Mouse (Mus musculus): Measurements from ENCODE around the gene Dcp1a. TPM values are rescaled to one million over a fixed set of nuclear protein-coding genes. Genes with fewer than 3 reads are reported as not detected.

Gene Dcp1a
- polyA plus RNA-seq, 1 experiment: 22.5 TPM

DNA sequence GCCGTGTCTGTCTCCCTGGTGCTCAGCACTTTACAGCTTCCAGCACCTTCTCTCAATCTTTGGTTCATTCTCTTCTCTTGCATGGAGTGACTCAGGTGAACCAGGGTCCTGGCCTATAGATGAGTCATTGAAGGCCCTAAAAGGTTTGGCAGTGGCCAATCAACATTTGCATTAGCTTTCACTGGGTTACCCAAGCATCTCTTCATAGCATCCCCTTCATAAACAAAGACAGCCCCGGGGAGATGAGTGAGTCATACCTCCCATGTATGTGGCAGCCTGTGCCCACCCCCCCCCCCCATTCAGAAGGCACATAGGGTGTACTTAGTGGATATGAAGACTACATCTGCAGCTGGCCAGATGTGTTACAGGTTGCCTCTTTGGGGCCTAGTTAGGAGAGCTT is 77.3 kb downstream of the Dcp1a start:
- no peak for DNase-seq (ENCODE audit: low read depth, low spot score)
- 41% methylated on average over 2 of the region's 2 CpGs for WGBS

DNA sequence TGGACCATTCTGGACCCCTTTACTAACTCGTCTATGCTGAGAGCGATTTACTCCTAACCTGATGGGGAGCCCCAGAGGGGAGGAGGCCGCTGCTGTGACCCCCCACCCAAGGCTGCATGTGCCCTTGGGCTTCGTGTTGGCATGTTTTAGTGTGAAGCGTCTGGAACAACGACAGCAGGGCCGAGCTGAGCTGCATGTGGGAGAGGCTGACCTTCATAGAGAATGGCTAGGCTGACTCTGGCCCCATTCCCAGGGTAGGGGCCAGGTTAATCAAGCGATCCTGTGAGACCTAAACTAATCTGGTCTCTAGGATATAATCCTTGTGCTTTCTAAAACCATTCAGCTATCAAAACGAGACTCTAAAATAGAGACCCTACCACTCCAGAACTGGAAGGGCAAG is 78.4 kb downstream of the Dcp1a start:
- 47% methylated on average over 9 of the region's 9 CpGs for WGBS

DNA sequence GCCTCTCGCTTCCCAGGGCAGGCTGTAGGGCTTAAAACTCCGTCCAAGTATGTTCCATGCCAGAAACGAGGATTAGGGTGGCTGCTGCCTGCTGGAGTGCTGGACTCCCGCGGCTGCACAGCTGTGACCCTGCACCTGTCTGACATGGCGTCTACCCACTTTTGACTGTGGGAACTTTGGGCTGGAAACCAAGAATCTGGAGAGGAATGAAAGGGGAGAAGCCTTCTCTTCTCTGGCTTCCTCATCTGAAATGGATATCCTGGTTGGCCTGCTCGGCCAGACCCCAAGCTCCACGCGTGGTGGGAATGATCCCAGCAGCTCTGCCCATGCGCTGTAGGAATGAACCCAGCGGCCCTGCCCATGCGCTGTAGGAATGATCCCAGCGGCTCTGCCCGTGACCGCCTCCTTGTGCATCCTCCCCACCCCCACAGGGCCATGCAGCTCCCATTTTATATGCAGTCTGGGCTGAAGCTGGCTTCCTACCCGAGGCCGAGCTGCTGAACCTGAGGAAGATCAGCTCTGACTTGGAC is 80.1 kb downstream of the Dcp1a start:
- DNase-seq (ENCODE audit: low read depth, low spot score): no peak
- 86% methylated on average over 17 of the region's 17 CpGs for WGBS

More for the DNA sequence above, 78.4 kb downstream of the Dcp1a start:
- no peak for DNase-seq (ENCODE audit: low read depth, low spot score)

DNA sequence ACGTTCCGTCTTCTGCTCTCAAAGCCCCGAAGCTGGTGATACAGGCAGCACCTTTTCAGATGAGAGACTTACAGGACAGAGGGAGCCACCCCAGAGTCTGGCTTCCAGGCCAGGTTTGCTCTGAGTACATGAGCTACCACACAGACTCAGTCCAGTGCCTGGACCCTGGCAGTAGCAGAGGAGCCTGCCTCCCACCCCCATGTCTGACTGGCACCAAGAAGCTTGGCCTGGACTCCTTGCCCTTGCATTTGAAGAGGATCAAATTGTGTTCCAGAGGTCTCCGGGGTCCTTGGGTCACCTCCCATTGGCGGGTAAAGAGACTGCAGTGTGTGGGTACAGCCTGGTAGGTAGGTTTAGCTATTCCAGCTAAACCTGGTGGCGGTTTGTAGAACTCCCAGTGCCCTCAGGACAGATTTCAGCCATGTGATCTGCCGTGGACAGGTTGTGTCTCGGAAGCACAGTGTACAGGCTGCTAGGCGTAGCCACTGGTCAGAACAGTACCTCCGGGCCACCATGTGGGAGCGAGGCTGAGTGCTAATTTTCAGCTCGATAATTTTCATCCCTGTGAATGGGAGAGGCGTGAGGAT is 81.6 kb downstream of the Dcp1a start:
- DNase-seq (ENCODE audit: low read depth, low spot score): no peak
- WGBS: 60% methylated on average over 13 of the region's 13 CpGs

- peak; percentile 53 for DNase-seq (ENCODE audit: low read depth, low spot score)
- 38% methylated on average over 14 of the region's 14 CpGs for WGBS
Observed at GRCm38 (mm10) chr14:30561470-30562187, 82.3 kb downstream of the Dcp1a start.

DNA sequence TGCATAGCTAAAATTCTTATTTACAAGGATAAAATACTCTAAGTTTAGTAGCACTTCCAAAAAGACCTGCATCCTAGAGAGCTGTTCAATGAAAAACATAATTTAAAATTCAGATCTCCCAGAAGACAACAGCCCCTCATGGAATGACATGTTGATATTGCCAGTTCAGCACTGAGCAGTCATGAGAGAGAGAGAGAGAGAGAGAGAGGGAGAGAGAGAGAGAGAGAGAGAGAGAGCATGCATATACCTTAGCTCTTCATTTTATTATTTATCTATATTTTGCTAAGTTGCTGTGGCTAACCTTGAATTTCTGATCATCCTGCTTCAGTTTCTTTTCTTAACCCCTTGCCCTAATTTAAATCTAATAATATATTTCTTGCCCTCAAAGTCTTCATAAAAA is 83.0 kb downstream of the Dcp1a start:
- DNase-seq (ENCODE audit: low read depth, low spot score): no peak

DNA sequence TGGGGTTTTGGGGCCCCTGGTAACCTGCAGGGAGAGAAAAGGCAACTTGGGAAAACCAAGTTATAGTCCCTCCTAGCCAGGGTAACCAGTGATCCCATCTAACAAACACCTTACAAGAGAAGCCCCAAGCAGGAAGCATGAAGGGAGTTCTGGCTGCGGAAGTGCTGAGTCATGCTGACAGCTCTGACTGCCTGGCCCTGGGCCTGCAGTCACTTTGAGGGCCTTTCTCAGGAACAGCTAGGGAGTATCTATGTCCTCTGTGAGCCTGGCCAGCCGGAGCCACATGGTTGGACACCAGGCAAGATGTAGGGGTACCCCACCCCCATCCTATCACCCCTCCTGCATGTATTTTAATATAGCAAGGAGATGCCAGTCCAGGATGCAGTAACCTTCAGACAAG is 85.1 kb downstream of the Dcp1a start:
- DNase-seq (ENCODE audit: low read depth, low spot score): no peak
- WGBS: 31% methylated on average over 2 of the region's 2 CpGs

DNA sequence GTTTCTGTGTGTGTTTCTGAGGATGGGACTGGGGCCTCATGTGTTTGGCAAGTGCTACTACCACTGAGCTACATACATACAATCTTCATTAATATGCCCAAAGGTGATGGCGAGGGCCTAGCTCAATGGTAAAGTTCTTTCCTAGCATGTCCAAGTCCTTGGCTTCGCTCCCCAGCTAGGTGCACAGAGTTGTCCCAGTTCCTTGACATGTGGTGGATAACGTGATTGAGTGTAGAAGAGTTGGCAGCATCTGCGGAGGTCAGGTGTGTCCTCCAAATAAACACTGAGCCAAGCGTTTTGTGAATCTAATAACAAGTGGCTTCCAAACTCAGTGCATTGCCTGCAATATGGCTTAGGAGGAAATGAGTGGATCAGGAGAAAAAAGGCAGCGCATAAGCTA is 87.0 kb downstream of the Dcp1a start:
- 78% methylated on average over 6 of the region's 6 CpGs for WGBS
- DNase-seq (ENCODE audit: low read depth, low spot score): no peak

- 87% methylated on average over 9 of the region's 9 CpGs for WGBS
- no peak for DNase-seq (ENCODE audit: low read depth, low spot score)
Observed at GRCm38 (mm10) chr14:30568016-30568415, 88.7 kb downstream of the Dcp1a start.

GRCm38 (mm10) chr14:30570303-30570702 is 91.0 kb downstream of the Dcp1a start:
- DNase-seq (ENCODE audit: low read depth, low spot score): no peak
- WGBS: 62% methylated on average over 9 of the region's 9 CpGs

DNA sequence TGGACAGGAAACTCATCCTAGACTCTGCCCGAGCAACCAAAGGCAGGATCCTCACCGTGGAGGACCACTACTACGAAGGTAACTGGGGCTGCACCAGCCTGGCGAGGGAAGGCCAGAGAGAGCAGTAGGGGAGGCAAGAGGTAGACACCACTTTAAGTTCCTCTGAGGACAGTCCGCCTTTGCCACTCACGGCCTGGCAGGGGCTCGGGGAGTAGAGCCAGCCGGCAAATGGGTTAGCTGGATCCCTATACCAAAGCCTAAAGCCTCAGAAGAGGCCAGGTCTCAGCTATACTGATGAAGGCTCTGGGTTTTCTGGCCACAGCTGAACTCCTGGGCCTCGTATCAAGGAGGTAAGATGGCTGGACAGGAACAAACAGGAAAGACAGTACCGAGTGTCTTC is 92.9 kb downstream of the Dcp1a start:
- 88% methylated on average over 10 of the region's 10 CpGs for WGBS
- DNase-seq (ENCODE audit: low read depth, low spot score): no peak

DNA sequence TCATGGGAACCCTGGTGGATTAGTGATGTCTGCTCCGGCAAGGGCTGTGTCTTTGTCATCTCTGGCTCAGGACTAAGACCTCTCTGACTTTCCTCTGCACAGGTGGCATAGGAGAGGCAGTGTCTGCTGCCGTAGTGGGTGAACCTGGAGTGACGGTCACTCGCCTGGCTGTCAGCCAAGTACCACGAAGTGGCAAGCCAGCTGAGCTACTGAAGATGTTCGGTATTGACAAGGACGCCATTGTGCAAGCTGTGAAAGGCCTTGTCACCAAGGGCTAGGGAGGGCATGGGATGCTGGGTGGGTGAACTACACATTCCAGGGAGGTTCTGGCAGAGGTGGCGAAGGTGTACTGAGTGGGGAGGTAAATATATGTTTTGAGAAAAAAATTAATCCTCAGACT is 93.9 kb downstream of the Dcp1a start:
- WGBS: 51% methylated on average over 8 of the region's 8 CpGs
- no peak for DNase-seq (ENCODE audit: low read depth, low spot score)

DNA sequence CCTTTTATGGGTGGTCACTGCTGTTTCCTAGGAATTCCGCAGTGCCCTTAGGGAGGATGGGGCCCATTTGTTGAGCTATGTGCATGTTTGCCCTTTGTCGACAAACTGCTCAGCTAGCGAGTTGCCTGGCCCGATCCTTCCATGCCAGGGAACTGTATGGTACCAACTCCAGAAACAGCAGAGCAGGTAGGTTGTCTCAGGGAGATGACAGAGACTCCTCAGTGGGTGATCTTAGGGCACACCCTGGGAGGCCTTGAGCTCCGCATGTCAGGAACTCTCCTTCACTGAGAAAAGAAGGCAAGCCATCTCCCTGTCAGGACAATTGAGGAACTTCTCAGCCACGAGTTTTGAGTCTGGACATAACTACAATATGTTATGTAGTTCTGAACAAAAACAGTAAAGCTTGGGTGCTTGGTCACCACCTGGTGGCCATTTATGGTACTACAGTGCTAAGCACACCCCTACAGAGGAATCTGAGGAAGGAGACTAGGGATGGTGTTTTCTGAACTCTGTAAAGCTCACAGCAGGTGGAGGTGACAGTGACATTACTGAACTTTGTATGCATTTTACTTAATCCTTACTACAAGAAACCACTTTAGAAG is 94.7 kb downstream of the Dcp1a start:
- WGBS: 55% methylated on average over 6 of the region's 6 CpGs

DNA sequence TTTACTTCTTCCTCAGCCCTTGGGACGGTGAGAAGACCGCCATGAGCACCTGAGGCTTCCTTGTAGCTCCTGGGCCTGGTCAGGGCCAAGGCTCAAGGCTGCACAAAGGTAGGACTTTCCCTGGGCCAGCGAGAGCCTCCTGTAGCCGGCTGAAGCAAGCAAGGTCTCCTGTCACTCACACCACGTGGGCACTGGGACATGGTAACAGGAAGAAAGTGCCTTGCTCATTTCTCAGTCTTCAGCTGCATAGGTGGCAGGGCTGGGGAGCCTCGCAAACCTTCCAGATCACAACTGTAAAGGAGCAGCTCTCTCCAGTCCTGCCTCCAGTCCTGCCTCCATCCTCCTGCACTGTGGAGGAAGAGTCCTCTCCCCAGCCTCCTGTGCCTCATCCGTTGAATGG is 96.5 kb downstream of the Dcp1a start:
- 55% methylated on average over 7 of the region's 7 CpGs for WGBS
- no peak for DNase-seq (ENCODE audit: low read depth, low spot score)

More for the DNA sequence above, 94.7 kb downstream of the Dcp1a start:
- no peak for DNase-seq (ENCODE audit: low read depth, low spot score)

- WGBS: 50% methylated on average over 5 of the region's 5 CpGs
- DNase-seq (ENCODE audit: low read depth, low spot score): no peak
Observed at GRCm38 (mm10) chr14:30576260-30576659, 96.9 kb downstream of the Dcp1a start.

Other genes with a start within 250 kb of the Dcp1a start
- 1.8 and 3.0 TPM in 2 replicates for gene Cacna1d, start 11.9 kb downstream of the Dcp1a start, polyA plus RNA-seq (2012; rRNA removed)
- 430 and 557 TPM in 2 replicates for gene Tkt, start 68.8 kb downstream of the Dcp1a start, polyA plus RNA-seq (2012; rRNA removed)
- gene Prkcd, start 146.7 kb downstream of the Dcp1a start, polyA plus RNA-seq (2012; rRNA removed): 130 and 229 TPM in 2 replicates
- 9.1 and 10.7 TPM in 2 replicates for gene Rft1, start 174.8 kb downstream of the Dcp1a start, polyA plus RNA-seq (2012; rRNA removed)
- 1.8 and 1.9 TPM in 2 replicates for gene Sfmbt1, start 235.3 kb downstream of the Dcp1a start, polyA plus RNA-seq (2012; rRNA removed)